Mouse (Mus musculus): ENCODE measurements around the gene Slc22a2.

Gene Slc22a2

GRCm38 (mm10) chr17:12583991-12584390 is at the start of gene Slc22a2:
TSS of gene Slc22a2 (plus strand) at chr17:12584132.
- DNase-seq (ENCODE audit: low spot score in 2 of 2), result no peak

GRCm38 (mm10) chr17:12534353-12535145 is 49.4 kb upstream of the Slc22a2 start:
- DNase-seq (ENCODE audit: low spot score in 2 of 2), result peak in 1 of 2 experiments; percentile 67

GRCm38 (mm10) chr17:12562215-12562614 is 21.7 kb upstream of the Slc22a2 start:
- peak in 1 of 2 experiments; percentile 2 for DNase-seq (ENCODE audit: low spot score in 2 of 2)

GRCm38 (mm10) chr17:12564481-12565000 is 19.4 kb upstream of the Slc22a2 start:
- peak in 1 of 2 experiments; percentile 6 for DNase-seq (ENCODE audit: low spot score in 2 of 2)

GRCm38 (mm10) chr17:12565443-12565842 is 18.5 kb upstream of the Slc22a2 start:
- DNase-seq (ENCODE audit: low spot score in 2 of 2), result no peak

- no peak for DNase-seq (ENCODE audit: low spot score in 2 of 2)
Measured at GRCm38 (mm10) chr17:12571316-12571715, 12.6 kb upstream of the Slc22a2 start.

GRCm38 (mm10) chr17:12571924-12572463 is 11.9 kb upstream of the Slc22a2 start:
- no peak for DNase-seq (ENCODE audit: low spot score in 2 of 2)

GRCm38 (mm10) chr17:12575391-12575790 is 8.5 kb upstream of the Slc22a2 start:
- DNase-seq (ENCODE audit: low spot score in 2 of 2), result no peak

- DNase-seq (ENCODE audit: low spot score in 2 of 2), result no peak
Measured at GRCm38 (mm10) chr17:12577096-12577495, 6.8 kb upstream of the Slc22a2 start.

GRCm38 (mm10) chr17:12585366-12585765 is 1.4 kb downstream of the Slc22a2 start:
- peak in 1 of 2 experiments; percentile 16 for DNase-seq (ENCODE audit: low spot score in 2 of 2)

GRCm38 (mm10) chr17:12586966-12587365 is 3.0 kb downstream of the Slc22a2 start:
- DNase-seq (ENCODE audit: low spot score in 2 of 2), result no peak

- DNase-seq (ENCODE audit: low spot score in 2 of 2), result peak in 1 of 2 experiments; percentile 63
Measured at GRCm38 (mm10) chr17:12588801-12589247, 4.9 kb downstream of the Slc22a2 start.

GRCm38 (mm10) chr17:12590911-12591625 is 7.1 kb downstream of the Slc22a2 start:
- DNase-seq (ENCODE audit: low spot score in 2 of 2), result no peak

- peak in 1 of 2 experiments; percentile 37 for DNase-seq (ENCODE audit: low spot score in 2 of 2)
Measured at GRCm38 (mm10) chr17:12595846-12596515, 12.0 kb downstream of the Slc22a2 start.

GRCm38 (mm10) chr17:12606634-12607033 is 22.7 kb downstream of the Slc22a2 start:
- no peak for DNase-seq (ENCODE audit: low spot score in 2 of 2)

GRCm38 (mm10) chr17:12607202-12607601 is 23.3 kb downstream of the Slc22a2 start:
- DNase-seq (ENCODE audit: low spot score in 2 of 2), result no peak

GRCm38 (mm10) chr17:12614511-12615385 is 30.8 kb downstream of the Slc22a2 start:
- DNase-seq (ENCODE audit: low spot score in 2 of 2), result no peak

GRCm38 (mm10) chr17:12615429-12615828 is 31.5 kb downstream of the Slc22a2 start:
- no peak for DNase-seq (ENCODE audit: low spot score in 2 of 2)

GRCm38 (mm10) chr17:12619641-12620040 is 35.7 kb downstream of the Slc22a2 start:
- DNase-seq (ENCODE audit: low spot score in 2 of 2), result no peak

- no peak for DNase-seq (ENCODE audit: low spot score in 2 of 2)
Measured at GRCm38 (mm10) chr17:12627983-12628382, 44.1 kb downstream of the Slc22a2 start.
